Mouse (Mus musculus): ENCODE results near the gene Usf1.

DNA sequence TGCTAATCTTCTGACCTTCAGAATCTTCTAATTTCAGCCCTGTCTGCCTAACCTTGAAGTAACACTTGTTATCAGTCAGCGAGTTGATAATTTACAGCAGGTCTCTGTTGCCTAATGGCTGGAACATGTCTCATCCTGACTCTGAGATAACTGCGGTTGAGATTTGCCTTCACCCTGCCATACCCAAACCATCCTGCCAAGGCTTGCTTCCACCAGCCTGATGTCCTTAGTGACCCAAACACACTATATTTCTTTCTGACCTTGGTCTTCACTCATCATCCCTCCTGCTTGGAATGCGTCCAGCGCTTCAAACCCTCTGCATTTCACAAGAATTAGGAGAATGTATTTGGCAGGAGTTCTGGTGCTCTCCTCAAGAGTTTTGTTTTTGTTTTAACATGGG, 14.0 kb downstream of the Usf1 start:
- TF ChIP-seq EP300 (IDR thresholded peaks at IDR 0.05; ENCODE audit: low read depth) (no peak), CTCF (IDR thresholded peaks at IDR 0.05; ENCODE audit: low read depth) (no peak)
